Mouse (Mus musculus) liver, embryonic 12.5 days (tissue): ENCODE measurements around the gene C1rl. TPM values are rescaled to one million over a fixed set of nuclear protein-coding genes. Genes with fewer than 3 reads are reported as not detected.
"Not testable (repeated sequence)": the region's sequence is repeated elsewhere in the genome, so short reads cannot be mapped to it uniquely, and the experiment has no call there.

ENCODE experiments used
- ATAC-seq: fragments of 200-750 bp; cut with Nextera tagmentation; 2 replicates; pipeline ENCODE4 v1.8.0; 2017; ENCODE audit warnings: moderate number of reproducible peaks, mild to moderate bottlenecking, moderate library complexity
- H3K27ac ChIP-seq: fragments of 300-500 bp; sonication (generic); 2 replicates; pipeline ENCODE4 v1.5.1; 2016; ENCODE audit warnings: mild to moderate bottlenecking
- H3K27me3 ChIP-seq: fragments of 300-500 bp; sonication (generic); replicated peaks from 2 replicates; pipeline ENCODE4 v1.6.1; 2016; ENCODE audit warnings: mild to moderate bottlenecking, moderate library complexity
- H3K36me3 ChIP-seq: fragments of 300-500 bp; sonication (generic); 2 replicates; pipeline ENCODE4 v1.6.1; 2016; ENCODE audit warnings: mild to moderate bottlenecking, moderate library complexity
- H3K4me1 ChIP-seq: fragments of 300-500 bp; sonication (generic); 2 replicates; pipeline ENCODE4 v1.6.1; 2016
- H3K4me2 ChIP-seq: fragments of 300-500 bp; sonication (generic); 2 replicates; pipeline ENCODE4 v1.6.1; 2016; ENCODE audit warnings: mild to moderate bottlenecking, moderate library complexity
- H3K4me3 ChIP-seq: fragments of 300-500 bp; sonication (generic); 2 replicates; pipeline ENCODE4 v1.5.1; 2016; ENCODE audit warnings: mild to moderate bottlenecking, moderate library complexity
- H3K9ac ChIP-seq: fragments of 300-500 bp; sonication (generic); 2 replicates; pipeline ENCODE4 v1.6.1; 2016; ENCODE audit warnings: mild to moderate bottlenecking, moderate library complexity
- H3K9me3 ChIP-seq: fragments of 300-500 bp; sonication (generic); replicated peaks from 2 replicates; pipeline ENCODE4 v1.6.1; 2016; ENCODE audit warnings: mild to moderate bottlenecking, moderate library complexity
- WGBS: fragments of 180-500 bp; shearing (Covaris S2); methylation state at CpG from one replicate; pipeline ENCODE4 v1.1.7; 2016; ENCODE audit not compliant: insufficient replicate concordance; 5-methylcytosine and 5-hydroxymethylcytosine counted together
- polyA plus RNA-seq: library from polyadenylated mRNA; unstranded; fragments of >200 nt; fragmentation: Nextera tagmentation; extraction: Ambion mirVana; gene quantifications from 2 replicates; pipeline ENCODE4 v1.2.1, GENCODE M21; 2016

Gene C1rl
- polyA plus RNA-seq, 1 experiment from 2014 or later = 4.5 TPM

GRCm38 (mm10) chr6:124457827-124458226 is 35.1 kb upstream of the C1rl start:
- Histone ChIP-seq H3K9ac (no peak overlapping the region), H3K27ac (no peak overlapping the region), H3K36me3 (no peaks in the 10 kb centered on the region), H3K9me3 (no peaks in the 10 kb centered on the region), H3K4me1 (peaks cover 12% of the 10 kb centered on the region), H3K4me3 (no peak overlapping the region), H3K27me3 (peaks cover 7% of the 10 kb centered on the region; the same call in 1 of the 2 replicates), H3K4me2 (no peak overlapping the region)
- WGBS = 79% methylated on average over 5 of the region's 5 CpGs
- no peak for ATAC-seq

- Histone ChIP-seq H3K27me3 (peaks cover 14% of the 10 kb centered on the region; the same call in 1 of the 2 replicates), H3K9ac (no peak overlapping the region), H3K4me1 (peaks cover 10% of the 10 kb centered on the region), H3K36me3 (no peaks in the 10 kb centered on the region), H3K9me3 (no peaks in the 10 kb centered on the region), H3K4me3 (no peak overlapping the region), H3K4me2 (no peak overlapping the region), H3K27ac (no peak overlapping the region)
- no peak for ATAC-seq
- WGBS = 75% methylated on average over 11 of the region's 11 CpGs
Measured at GRCm38 (mm10) chr6:124458505-124458904, 34.4 kb upstream of the C1rl start.

- 31% methylated on average over 4 of the region's 4 CpGs for WGBS
Measured at GRCm38 (mm10) chr6:124459388-124459787, 33.5 kb upstream of the C1rl start.

GRCm38 (mm10) chr6:124463881-124464291 is 29.0 kb upstream of the C1rl start:
- Histone ChIP-seq H3K9ac (peak overlapping the region; percentile 57), H3K27me3 (peaks cover 24% of the 10 kb centered on the region; the same call in 1 of the 2 replicates), H3K4me3 (peak overlapping the region; percentile 53), H3K9me3 (no peaks in the 10 kb centered on the region), H3K4me1 (peaks cover 27% of the 10 kb centered on the region), H3K36me3 (no peaks in the 10 kb centered on the region), H3K4me2 (peak overlapping the region; percentile 73), H3K27ac (no peak overlapping the region)
- ATAC-seq = no peak
- WGBS = 12% methylated on average over 8 of the region's 8 CpGs

More at GRCm38 (mm10) chr6:124459388-124459787, 33.5 kb upstream of the C1rl start:
- peaks cover 23% of the 10 kb centered on the region; the same call in 1 of the 2 replicates for H3K27me3 ChIP-seq
- ATAC-seq = no peak
- no peak overlapping the region for H3K4me3 ChIP-seq
- H3K4me1 ChIP-seq = peaks cover 19% of the 10 kb centered on the region
- no peak overlapping the region for H3K4me2 ChIP-seq
- no peak overlapping the region for H3K9ac ChIP-seq
- no peaks in the 10 kb centered on the region for H3K36me3 ChIP-seq
- no peak overlapping the region for H3K27ac ChIP-seq
- H3K9me3 ChIP-seq = no peaks in the 10 kb centered on the region

- Histone ChIP-seq H3K4me2 (peak within 1 kb of the TSS; percentile 73), H3K9ac (peak within 1 kb of the TSS; percentile 57), H3K27me3 (peaks cover 24% of the 10 kb centered on the region; the same call in 1 of the 2 replicates), H3K27ac (no peak within 1 kb of the TSS), H3K4me3 (peak within 1 kb of the TSS; percentile 53), H3K4me1 (peaks cover 21% of the 10 kb centered on the region), H3K9me3 (no peaks in the 10 kb centered on the region), H3K36me3 (no peaks in the 10 kb centered on the region)
- ATAC-seq = peak; percentile 97
- 10% methylated on average over 27 of the region's 27 CpGs for WGBS
Measured at GRCm38 (mm10) chr6:124464305-124465271, 28.3 kb upstream of the C1rl start, which contains the start of gene Clstn3. Gene Clstn3, minus strand, starts transcription at chr6:124464794.

GRCm38 (mm10) chr6:124465299-124465698 is 27.6 kb upstream of the C1rl start:
- ATAC-seq = no peak
- Histone ChIP-seq H3K9ac (no peak overlapping the region), H3K4me3 (0 out of 2 replicates have a peak overlapping the region, but pooled peaks have one; percentile 53), H3K4me1 (peaks cover 18% of the 10 kb centered on the region), H3K4me2 (peak overlapping the region; percentile 73), H3K36me3 (no peaks in the 10 kb centered on the region), H3K9me3 (no peaks in the 10 kb centered on the region), H3K27ac (no peak overlapping the region), H3K27me3 (peaks cover 24% of the 10 kb centered on the region; the same call in 1 of the 2 replicates)
- 53% methylated on average over 6 of the region's 6 CpGs for WGBS

- ATAC-seq = no peak
- no peak overlapping the region for H3K27ac ChIP-seq
- no peak overlapping the region for H3K4me3 ChIP-seq
- no peak overlapping the region for H3K4me2 ChIP-seq
- H3K4me1 ChIP-seq = peaks cover 22% of the 10 kb centered on the region
- H3K9ac ChIP-seq = no peak overlapping the region
- peaks cover 24% of the 10 kb centered on the region; the same call in 1 of the 2 replicates for H3K27me3 ChIP-seq
- WGBS = 82% methylated on average over 6 of the region's 6 CpGs
- H3K9me3 ChIP-seq = no peaks in the 10 kb centered on the region
- H3K36me3 ChIP-seq = no peaks in the 10 kb centered on the region
Measured at GRCm38 (mm10) chr6:124465729-124466128, 27.2 kb upstream of the C1rl start.

- H3K27me3 ChIP-seq = no peaks in the 10 kb centered on the region
- no peak for ATAC-seq
- H3K9ac ChIP-seq = no peak overlapping the region
- H3K4me1 ChIP-seq = peaks cover 44% of the 10 kb centered on the region
- 73% methylated on average over 3 of the region's 3 CpGs for WGBS
- H3K9me3 ChIP-seq = no peaks in the 10 kb centered on the region
- peak overlapping the region; percentile 71 for H3K27ac ChIP-seq
- H3K36me3 ChIP-seq = no peaks in the 10 kb centered on the region
- no peak overlapping the region for H3K4me2 ChIP-seq
- no peak overlapping the region for H3K4me3 ChIP-seq
Measured at GRCm38 (mm10) chr6:124471121-124471520, 21.8 kb upstream of the C1rl start.

GRCm38 (mm10) chr6:124471783-124472638 is 20.9 kb upstream of the C1rl start:
- WGBS = 31% methylated on average over 6 of the region's 6 CpGs
- H3K36me3 ChIP-seq, H3K9me3 ChIP-seq, H3K27me3 ChIP-seq: not testable (repeated sequence)
- H3K4me2 ChIP-seq = peak overlapping the region; percentile 62
- peak overlapping the region; percentile 33; the same call in 1 of the 2 replicates for H3K9ac ChIP-seq
- peak; percentile 86 for ATAC-seq
- peak overlapping the region; percentile 77 for H3K27ac ChIP-seq
- H3K4me1 ChIP-seq = peaks cover 44% of the 10 kb centered on the region
- peak overlapping the region; percentile 20 for H3K4me3 ChIP-seq

- peak overlapping the region; percentile 62 for H3K4me2 ChIP-seq
- H3K9ac ChIP-seq = no peak overlapping the region
- WGBS = 14% methylated on average over 6 of the region's 6 CpGs
- H3K4me1 ChIP-seq = peaks cover 51% of the 10 kb centered on the region
- H3K36me3 ChIP-seq = no peaks in the 10 kb centered on the region
- H3K4me3 ChIP-seq = peak overlapping the region; percentile 20; the same call in 1 of the 2 replicates
- H3K9me3 ChIP-seq = no peaks in the 10 kb centered on the region
- ATAC-seq = peak; percentile 45
- peak overlapping the region; percentile 77; the same call in 1 of the 2 replicates for H3K27ac ChIP-seq
- no peaks in the 10 kb centered on the region for H3K27me3 ChIP-seq
Measured at GRCm38 (mm10) chr6:124472801-124473200, 20.1 kb upstream of the C1rl start.

- Histone ChIP-seq H3K36me3 (no peaks in the 10 kb centered on the region), H3K27me3 (no peaks in the 10 kb centered on the region), H3K4me1 (peaks cover 69% of the 10 kb centered on the region), H3K27ac (no peak overlapping the region), H3K4me3 (peak overlapping the region; percentile 21; the same call in 1 of the 2 replicates), H3K9me3 (no peaks in the 10 kb centered on the region), H3K9ac (no peak overlapping the region), H3K4me2 (peak overlapping the region; percentile 7; the same call in 1 of the 2 replicates)
- ATAC-seq = no peak
- WGBS = 65% methylated on average over 11 of the region's 11 CpGs
Measured at GRCm38 (mm10) chr6:124474621-124475020, 18.3 kb upstream of the C1rl start.
